Mouse (Mus musculus): ENCODE measurements around the gene Ctsz. TPM values are rescaled to one million over a fixed set of nuclear protein-coding genes. Genes with fewer than 3 reads are reported as not detected.

The Ctsz gene
- total RNA-seq, 2 experiments from 2014 or later = 33.8 to 43.2 TPM

GRCm38 (mm10) chr2:174443046-174443445, 4.2 kb upstream of the Ctsz start:
- no peak for ATAC-seq (replicated peaks; ENCODE audit: low FRiP score, poor library complexity, severe bottlenecking)

GRCm38 (mm10) chr2:174442460-174442859, 3.6 kb upstream of the Ctsz start:
- no peak for ATAC-seq (replicated peaks; ENCODE audit: low FRiP score, poor library complexity, severe bottlenecking)

- no peak for ATAC-seq (replicated peaks; ENCODE audit: low FRiP score, poor library complexity, severe bottlenecking)
Observed at GRCm38 (mm10) chr2:174441898-174442297, 3.1 kb upstream of the Ctsz start.

- ATAC-seq (replicated peaks; ENCODE audit: low FRiP score, poor library complexity, severe bottlenecking) = no peak
Observed at GRCm38 (mm10) chr2:174439961-174440360, 1.1 kb upstream of the Ctsz start.

- no peak for ATAC-seq (replicated peaks; ENCODE audit: low FRiP score, poor library complexity, severe bottlenecking)
Observed at GRCm38 (mm10) chr2:174439450-174439838, 605 bp upstream of the Ctsz start.

- no peak for ATAC-seq (replicated peaks; ENCODE audit: low FRiP score, poor library complexity, severe bottlenecking)
Observed at GRCm38 (mm10) chr2:174438181-174438580, 658 bp downstream of the Ctsz start.

GRCm38 (mm10) chr2:174437697-174437982, 1.2 kb downstream of the Ctsz start:
- ATAC-seq (replicated peaks; ENCODE audit: low FRiP score, poor library complexity, severe bottlenecking) = no peak

GRCm38 (mm10) chr2:174436916-174437696, 1.7 kb downstream of the Ctsz start:
- no peak for ATAC-seq (replicated peaks; ENCODE audit: low FRiP score, poor library complexity, severe bottlenecking)

GRCm38 (mm10) chr2:174436076-174436701, 2.6 kb downstream of the Ctsz start:
- no peak for ATAC-seq (replicated peaks; ENCODE audit: low FRiP score, poor library complexity, severe bottlenecking)

GRCm38 (mm10) chr2:174434943-174435342, 3.9 kb downstream of the Ctsz start:
- no peak for ATAC-seq (replicated peaks; ENCODE audit: low FRiP score, poor library complexity, severe bottlenecking)

GRCm38 (mm10) chr2:174428996-174429591, 9.7 kb downstream of the Ctsz start:
- ATAC-seq (replicated peaks; ENCODE audit: low FRiP score, poor library complexity, severe bottlenecking) = no peak

GRCm38 (mm10) chr2:174428076-174428835, 10.6 kb downstream of the Ctsz start:
- ATAC-seq (replicated peaks; ENCODE audit: low FRiP score, poor library complexity, severe bottlenecking) = no peak

- ATAC-seq (replicated peaks; ENCODE audit: low FRiP score, poor library complexity, severe bottlenecking) = no peak
Observed at GRCm38 (mm10) chr2:174426856-174427255, 12.0 kb downstream of the Ctsz start.

GRCm38 (mm10) chr2:174424301-174425085, 14.3 kb downstream of the Ctsz start:
- no peak for ATAC-seq (replicated peaks; ENCODE audit: low FRiP score, poor library complexity, severe bottlenecking)

- ATAC-seq (replicated peaks; ENCODE audit: low FRiP score, poor library complexity, severe bottlenecking) = no peak
Observed at GRCm38 (mm10) chr2:174421107-174421506, 17.7 kb downstream of the Ctsz start.

GRCm38 (mm10) chr2:174415731-174416310, 23.0 kb downstream of the Ctsz start, which contains the start of gene Nelfcd:
Nelfcd (plus strand) TSS chr2:174415804.
- ATAC-seq (replicated peaks; ENCODE audit: low FRiP score, poor library complexity, severe bottlenecking) = peak; percentile 88

- no peak for ATAC-seq (replicated peaks; ENCODE audit: low FRiP score, poor library complexity, severe bottlenecking)
Observed at GRCm38 (mm10) chr2:174415001-174415730, 23.7 kb downstream of the Ctsz start.

- no peak for ATAC-seq (replicated peaks; ENCODE audit: low FRiP score, poor library complexity, severe bottlenecking)
Observed at GRCm38 (mm10) chr2:174413127-174413526, 25.7 kb downstream of the Ctsz start.

- no peak for ATAC-seq (replicated peaks; ENCODE audit: low FRiP score, poor library complexity, severe bottlenecking)
Observed at GRCm38 (mm10) chr2:174410222-174410621, 28.6 kb downstream of the Ctsz start.

Data from erythroid progenitor cell, adult 5-6 weeks (primary cell).